Mouse (Mus musculus) limb, embryonic 14.5 days (tissue): ENCODE results near the gene Junb. TPM values are rescaled to one million over a fixed set of nuclear protein-coding genes. Genes with fewer than 3 reads are reported as not detected.

ENCODE experiments used
- ATAC-seq: fragments of 200-750 bp; cut with Nextera tagmentation; 2 replicates; pipeline ENCODE4 v1.8.0; 2017; ENCODE audit warnings: low read depth, moderate number of reproducible peaks, moderate TSS enrichment; ENCODE audit not compliant: low FRiP score
- DNase-seq: peaks from one replicate; pipeline ENCODE4 v3.0.0-alpha.2; 2015; ENCODE audit warnings: low spot score
- H3K27ac ChIP-seq: fragments of 300-500 bp; sonication (generic); replicated peaks from 2 replicates; pipeline ENCODE4 v1.5.1; 2014; ENCODE audit warnings: low read depth, mild to moderate bottlenecking, low read length, moderate library complexity, mixed read lengths
- H3K27me3 ChIP-seq: fragments of 300-500 bp; sonication (generic); 2 replicates; pipeline ENCODE4 v1.6.1; 2014; ENCODE audit warnings: low read length, mixed read lengths; ENCODE audit not compliant: control insufficient read depth, insufficient read depth
- H3K36me3 ChIP-seq: fragments of 300-500 bp; sonication (generic); 2 replicates; pipeline ENCODE4 v1.6.1; 2014; ENCODE audit warnings: mild to moderate bottlenecking, low read length, moderate library complexity, mixed read lengths; ENCODE audit not compliant: control insufficient read depth, insufficient read depth
- H3K4me1 ChIP-seq: fragments of 300-500 bp; sonication (generic); 2 replicates; pipeline ENCODE4 v1.6.1; 2014; ENCODE audit warnings: antibody characterized with exemption, low read length, mixed read lengths; ENCODE audit not compliant: control insufficient read depth, insufficient read depth
- H3K4me2 ChIP-seq: fragments of 300-500 bp; sonication (generic); replicated peaks from 2 replicates; pipeline ENCODE4 v1.6.1; 2014; ENCODE audit warnings: low read depth, mild to moderate bottlenecking, low read length, moderate library complexity; ENCODE audit not compliant: severe bottlenecking
- H3K4me3 ChIP-seq: fragments of 300-500 bp; sonication (generic); replicated peaks from 2 replicates; pipeline ENCODE4 v1.5.1; 2014; ENCODE audit warnings: low read length
- H3K9ac ChIP-seq: fragments of 300-500 bp; sonication (generic); 2 replicates; pipeline ENCODE4 v1.6.1; 2014; ENCODE audit warnings: mild to moderate bottlenecking, low read depth, low read length, moderate library complexity; ENCODE audit not compliant: severe bottlenecking
- H3K9me3 ChIP-seq: fragments of 300-500 bp; sonication (generic); 2 replicates; pipeline ENCODE4 v1.6.1; 2016; ENCODE audit warnings: low read length; ENCODE audit not compliant: control insufficient read depth
- POLR2A ChIP-seq: fragments of 200-500 bp; IDR thresholded peaks from 2 replicates; pipeline ENCODE4 v1.8.0; 2012; ENCODE audit warnings: inconsistent platforms, mild to moderate bottlenecking, moderate library complexity, borderline replicate concordance; ENCODE audit not compliant: insufficient read depth, insufficient read length; ENCODE audit errors: extremely low read depth
- WGBS: fragments of 180-500 bp; shearing (Covaris S2); extraction: QIAGEN DNeasy Blood & Tissue Kit; methylation state at CpG from one replicate; pipeline ENCODE4 v1.1.7; 2014; 5-methylcytosine and 5-hydroxymethylcytosine counted together
- polyA plus RNA-seq, 2 experiments: library from polyadenylated mRNA; depleted of rRNA in 1 of 2; stranded (reverse) in 1 of 2; unstranded in 1 of 2; fragments of >200 nt; fragmentation: Nextera tagmentation in 1 of 2; extraction: Ambion mirVana in 1 of 2; gene quantifications; 2 replicates each; pipeline versions ENCODE4 v1.2.1 to v1.2.3; 2012 to 2014

Gene Junb
- polyA plus RNA-seq, 2 experiments, result 11.3 to 18.0 TPM

GRCm38 (mm10) chr8:84976763-84977434 lies 1.6 kb downstream of the Junb start:
- peaks cover 25% of the 10 kb centered on the region for H3K36me3 ChIP-seq
- H3K27me3 ChIP-seq, result peaks cover 15% of the 10 kb centered on the region
- no peaks in the 10 kb centered on the region for H3K9me3 ChIP-seq
- H3K4me1 ChIP-seq, result peaks cover 40% of the 10 kb centered on the region
- peak overlapping the region; percentile 99 for H3K4me2 ChIP-seq
- peak overlapping the region; percentile 66; the same call in 1 of the 2 replicates for H3K9ac ChIP-seq
- no peak for DNase-seq
- TF ChIP-seq POLR2A, result no peak
- 2% methylated on average over 24 of the region's 25 CpGs for WGBS
- H3K27ac ChIP-seq, result no peak overlapping the region
- H3K4me3 ChIP-seq, result peak overlapping the region; percentile 64
- ATAC-seq, result no peak

GRCm38 (mm10) chr8:84976031-84976762 lies 2.3 kb downstream of the Junb start:
- H3K4me3 ChIP-seq, result peak overlapping the region; percentile 64
- DNase-seq (peak; percentile 91), ATAC-seq (peak; percentile 84)
- peak overlapping the region; percentile 66 for H3K9ac ChIP-seq
- peaks cover 15% of the 10 kb centered on the region for H3K27me3 ChIP-seq
- H3K4me2 ChIP-seq, result peak overlapping the region; percentile 99
- no peak for TF ChIP-seq POLR2A
- H3K4me1 ChIP-seq, result peaks cover 39% of the 10 kb centered on the region
- H3K27ac ChIP-seq, result peak overlapping the region; percentile 73
- H3K9me3 ChIP-seq, result no peaks in the 10 kb centered on the region
- WGBS, result 1% methylated on average over 52 of the region's 61 CpGs
- peaks cover 32% of the 10 kb centered on the region for H3K36me3 ChIP-seq

GRCm38 (mm10) chr8:84975434-84975833 lies 3.1 kb downstream of the Junb start:
- TF ChIP-seq POLR2A, result 0 out of 2 replicates have a peak, but pooled peaks have one; percentile 19
- WGBS, result 28% methylated on average over 7 of the region's 7 CpGs
- Histone ChIP-seq H3K9ac (no peak overlapping the region), H3K36me3 (peaks cover 37% of the 10 kb centered on the region), H3K4me1 (peaks cover 40% of the 10 kb centered on the region), H3K4me2 (peak overlapping the region; percentile 99), H3K9me3 (no peaks in the 10 kb centered on the region), H3K27me3 (peaks cover 15% of the 10 kb centered on the region), H3K4me3 (peak overlapping the region; percentile 64; the same call in 1 of the 2 replicates), H3K27ac (no peak overlapping the region)
- DNase-seq (no peak), ATAC-seq (no peak)

GRCm38 (mm10) chr8:84974543-84975142 lies 3.9 kb downstream of the Junb start:
- DNase-seq (no peak), ATAC-seq (no peak)
- Histone ChIP-seq H3K9me3 (no peaks in the 10 kb centered on the region), H3K27me3 (peaks cover 15% of the 10 kb centered on the region), H3K36me3 (peaks cover 37% of the 10 kb centered on the region), H3K27ac (no peak overlapping the region), H3K4me2 (no peak overlapping the region), H3K4me3 (no peak overlapping the region), H3K9ac (no peak overlapping the region), H3K4me1 (peaks cover 37% of the 10 kb centered on the region)
- TF ChIP-seq POLR2A, result no peak
- 75% methylated on average over 8 of the region's 8 CpGs for WGBS

GRCm38 (mm10) chr8:84973803-84974542 lies 4.5 kb downstream of the Junb start:
- WGBS, result 65% methylated on average over 4 of the region's 4 CpGs
- Histone ChIP-seq H3K4me3 (no peak overlapping the region), H3K27ac (no peak overlapping the region), H3K27me3 (peaks cover 15% of the 10 kb centered on the region), H3K36me3 (peaks cover 37% of the 10 kb centered on the region), H3K9ac (no peak overlapping the region), H3K4me1 (peaks cover 31% of the 10 kb centered on the region), H3K4me2 (no peak overlapping the region), H3K9me3 (no peaks in the 10 kb centered on the region)
- peak; percentile 64 for DNase-seq
- TF ChIP-seq POLR2A, result no peak
- ATAC-seq, result peak; percentile 23; the same call in 1 of the 2 replicates
